Mouse (Mus musculus): ENCODE data around the gene Slc25a35. TPM values are rescaled to one million over a fixed set of nuclear protein-coding genes. Genes with fewer than 3 reads are reported as not detected.
A peak's percentile ranks its signal among the peaks of the same experiment; 100 is the strongest.
"Not testable (repeated sequence)": the region's sequence is repeated elsewhere in the genome, so short reads cannot be mapped to it uniquely, and the experiment has no call there.

Slc25a35 gene
- polyA plus RNA-seq, 1 experiment = 12.1 TPM

- WGBS = 28% methylated on average over 7 of the region's 7 CpGs
- DNase-seq = peak; percentile 62 to 77
- TF ChIP-seq POLR2A (IDR thresholded peaks at IDR 0.05; ENCODE audit: borderline replicate concordance, insufficient read depth, low read length) (no peak), CTCF (IDR thresholded peaks at IDR 0.05; ENCODE audit: borderline replicate concordance, insufficient read depth, low read depth, low read length) (no peak)
Observed at GRCm38 (mm10) chr11:68993122-68993521, 25.2 kb downstream of the Slc25a35 start.

DNA sequence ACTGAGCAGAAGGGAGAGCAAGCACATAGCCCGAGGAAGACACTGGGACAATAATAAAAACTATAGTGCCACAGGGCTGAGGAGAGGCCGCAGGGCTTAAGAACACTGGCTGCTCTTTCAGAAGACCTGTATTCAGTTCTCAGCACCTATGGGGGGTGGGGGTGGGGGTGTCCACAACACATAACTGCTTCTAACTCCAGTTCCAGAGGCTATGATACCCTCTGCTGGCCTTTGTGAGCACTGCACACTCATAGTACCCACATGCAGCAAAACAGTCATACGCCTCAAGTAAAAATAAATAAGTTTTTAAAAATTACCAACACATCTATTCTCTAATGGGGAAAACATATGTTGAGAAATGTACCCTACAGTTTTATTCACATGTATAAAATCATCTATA, 26.4 kb downstream of the Slc25a35 start:
- Histone ChIP-seq H3K4me3 (replicated peaks; ENCODE audit: insufficient read depth, low read depth, low read length) (no peak overlapping the region), H3K27me3 (ENCODE audit: control insufficient read depth, insufficient read depth, low read length) (no peaks in the 10 kb centered on the region), H3K27ac (ENCODE audit: insufficient read depth, low read length) (no peak overlapping the region), H3K4me1 (ENCODE audit: control insufficient read depth, insufficient read depth, low read length) (peaks cover 24% of the 10 kb centered on the region)
- TF ChIP-seq POLR2A (IDR thresholded peaks at IDR 0.05; ENCODE audit: borderline replicate concordance, insufficient read depth, low read length) (no peak), CTCF (IDR thresholded peaks at IDR 0.05; ENCODE audit: borderline replicate concordance, insufficient read depth, low read depth, low read length) (peak; percentile 16; the same call in 1 of the 2 replicates)
- DNase-seq = no peak
- WGBS = 98% methylated on average over 3 of the region's 3 CpGs

More at GRCm38 (mm10) chr11:68993122-68993521, 25.2 kb downstream of the Slc25a35 start:
- no peaks in the 10 kb centered on the region for H3K27me3 ChIP-seq (ENCODE audit: control insufficient read depth, insufficient read depth, low read length)
- 0 out of 2 replicates have a peak overlapping the region, but pooled peaks have one; percentile 14 for H3K27ac ChIP-seq (ENCODE audit: insufficient read depth, low read length)
- H3K4me1 ChIP-seq (ENCODE audit: control insufficient read depth, insufficient read depth, low read length) = peaks cover 25% of the 10 kb centered on the region
- no peak overlapping the region for H3K4me3 ChIP-seq (replicated peaks; ENCODE audit: insufficient read depth, low read depth, low read length)

GRCm38 (mm10) chr11:68997080-68997479, 29.1 kb downstream of the Slc25a35 start:
- Histone ChIP-seq H3K4me1 (ENCODE audit: control insufficient read depth, insufficient read depth, low read length) (peaks cover 19% of the 10 kb centered on the region), H3K27ac (ENCODE audit: insufficient read depth, low read length) (no peak overlapping the region), H3K4me3 (replicated peaks; ENCODE audit: insufficient read depth, low read depth, low read length) (no peak overlapping the region), H3K27me3 (ENCODE audit: control insufficient read depth, insufficient read depth, low read length) (no peaks in the 10 kb centered on the region)
- DNase-seq = no peak
- WGBS = 89% methylated on average over 4 of the region's 4 CpGs
- no peak for TF ChIP-seq POLR2A (IDR thresholded peaks at IDR 0.05; ENCODE audit: borderline replicate concordance, insufficient read depth, low read length)
- no peak for TF ChIP-seq CTCF (IDR thresholded peaks at IDR 0.05; ENCODE audit: borderline replicate concordance, insufficient read depth, low read depth, low read length)

GRCm38 (mm10) chr11:69002782-69003181, 34.9 kb downstream of the Slc25a35 start:
- not testable (repeated sequence) for H3K4me1 ChIP-seq (ENCODE audit: control insufficient read depth, insufficient read depth, low read length); H3K27me3 ChIP-seq (ENCODE audit: control insufficient read depth, insufficient read depth, low read length); H3K27ac ChIP-seq (ENCODE audit: insufficient read depth, low read length); H3K4me3 ChIP-seq (replicated peaks; ENCODE audit: insufficient read depth, low read depth, low read length); DNase-seq
- WGBS = 90% methylated on average over 4 of the region's 4 CpGs

GRCm38 (mm10) chr11:69003592-69003991, 35.7 kb downstream of the Slc25a35 start:
- TF ChIP-seq POLR2A (IDR thresholded peaks at IDR 0.05; ENCODE audit: borderline replicate concordance, insufficient read depth, low read length) (no peak), CTCF (IDR thresholded peaks at IDR 0.05; ENCODE audit: borderline replicate concordance, insufficient read depth, low read depth, low read length) (0 out of 2 replicates have a peak, but pooled peaks have one; percentile 18)
- DNase-seq = no peak

GRCm38 (mm10) chr11:69005193-69005592, 37.3 kb downstream of the Slc25a35 start:
- Histone ChIP-seq H3K27me3 (ENCODE audit: control insufficient read depth, insufficient read depth, low read length) (no peaks in the 10 kb centered on the region), H3K4me3 (replicated peaks; ENCODE audit: insufficient read depth, low read depth, low read length) (no peak overlapping the region), H3K27ac (ENCODE audit: insufficient read depth, low read length) (no peak overlapping the region), H3K4me1 (ENCODE audit: control insufficient read depth, insufficient read depth, low read length) (no peaks in the 10 kb centered on the region)
- no peak for DNase-seq
- TF ChIP-seq POLR2A (IDR thresholded peaks at IDR 0.05; ENCODE audit: borderline replicate concordance, insufficient read depth, low read length) (no peak), CTCF (IDR thresholded peaks at IDR 0.05; ENCODE audit: borderline replicate concordance, insufficient read depth, low read depth, low read length) (no peak)
- WGBS = 74% methylated on average over 7 of the region's 7 CpGs

More at GRCm38 (mm10) chr11:69003592-69003991, 35.7 kb downstream of the Slc25a35 start:
- WGBS = 45% methylated on average over 4 of the region's 4 CpGs
- H3K4me3 ChIP-seq (replicated peaks; ENCODE audit: insufficient read depth, low read depth, low read length) = no peak overlapping the region
- no peaks in the 10 kb centered on the region for H3K27me3 ChIP-seq (ENCODE audit: control insufficient read depth, insufficient read depth, low read length)
- no peak overlapping the region for H3K27ac ChIP-seq (ENCODE audit: insufficient read depth, low read length)
- H3K4me1 ChIP-seq (ENCODE audit: control insufficient read depth, insufficient read depth, low read length) = no peaks in the 10 kb centered on the region

- H3K27ac ChIP-seq (ENCODE audit: insufficient read depth, low read length); H3K27me3 ChIP-seq (ENCODE audit: control insufficient read depth, insufficient read depth, low read length); H3K4me3 ChIP-seq (replicated peaks; ENCODE audit: insufficient read depth, low read depth, low read length); H3K4me1 ChIP-seq (ENCODE audit: control insufficient read depth, insufficient read depth, low read length); DNase-seq: not testable (repeated sequence)
Observed at GRCm38 (mm10) chr11:69006575-69006974, 38.6 kb downstream of the Slc25a35 start.

DNA sequence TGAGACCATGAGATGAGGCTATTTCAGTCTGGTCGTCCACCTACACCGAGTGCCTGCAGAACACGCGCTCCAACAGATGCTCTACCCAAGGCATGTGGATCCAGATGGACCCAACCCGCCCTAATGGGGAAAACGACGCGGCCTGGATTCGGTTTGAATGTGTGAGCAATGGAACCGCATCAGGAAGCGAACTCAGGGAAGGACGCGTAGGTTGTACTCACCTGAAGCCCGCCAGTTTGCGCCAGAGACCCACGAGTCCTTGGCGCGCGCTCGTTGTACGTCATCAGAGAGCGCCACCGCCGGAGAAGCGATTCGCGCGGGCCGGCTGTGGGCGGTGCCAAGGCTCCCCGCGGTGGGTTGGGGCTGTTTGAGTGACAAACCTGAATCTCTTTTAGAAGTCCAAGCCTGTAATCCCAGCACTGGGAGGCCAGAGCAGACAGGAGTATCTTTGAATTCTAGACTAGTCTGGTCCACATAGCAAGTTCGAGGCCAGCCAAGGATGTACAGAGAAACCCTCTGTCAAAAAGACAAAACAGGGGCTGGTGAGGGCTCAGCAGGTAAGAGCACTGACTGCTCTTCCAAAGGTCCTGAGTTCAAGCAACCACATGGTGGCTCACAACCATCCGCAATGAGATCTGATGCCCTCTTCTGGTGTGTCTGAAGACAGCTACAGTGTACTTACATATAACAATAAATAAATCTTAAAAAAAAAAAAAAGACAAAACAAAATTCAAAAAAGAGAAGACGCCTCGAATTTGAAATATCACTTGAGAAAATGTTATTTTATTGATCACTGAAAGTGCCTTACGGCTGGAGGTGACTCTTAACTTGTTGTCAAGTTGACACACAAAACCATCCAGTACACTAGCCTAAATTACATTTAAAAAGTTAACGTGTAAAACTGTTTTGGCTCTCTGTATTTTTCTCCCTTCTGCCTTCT, 40.5 kb downstream of the Slc25a35 start, which contains the start of gene Pfas:
Gene Pfas (minus strand): TSS at position 279 of the 940 bp plus-strand sequence.
- 0 out of 2 replicates have a peak within 1 kb of the TSS, but pooled peaks have one; percentile 12 for H3K27ac ChIP-seq (ENCODE audit: insufficient read depth, low read length)
- DNase-seq = peak; percentile 94

More for the DNA sequence above, 40.5 kb downstream of the Slc25a35 start, which contains the start of gene Pfas:
- H3K27me3 ChIP-seq (ENCODE audit: control insufficient read depth, insufficient read depth, low read length) = no peaks in the 10 kb centered on the region
- H3K4me3 ChIP-seq (replicated peaks; ENCODE audit: insufficient read depth, low read depth, low read length) = peak within 1 kb of the TSS; percentile 96
- WGBS = 9% methylated on average over 38 of the region's 38 CpGs
- TF ChIP-seq POLR2A (IDR thresholded peaks at IDR 0.05; ENCODE audit: borderline replicate concordance, insufficient read depth, low read length) (peak; percentile 69; the same call in 1 of the 2 replicates), CTCF (IDR thresholded peaks at IDR 0.05; ENCODE audit: borderline replicate concordance, insufficient read depth, low read depth, low read length) (0 out of 2 replicates have a peak, but pooled peaks have one; percentile 10)
- no peaks in the 10 kb centered on the region for H3K4me1 ChIP-seq (ENCODE audit: control insufficient read depth, insufficient read depth, low read length)
